8 mouse cellular contexts compared by ENCODE assay signal in the genomic region with DNA sequence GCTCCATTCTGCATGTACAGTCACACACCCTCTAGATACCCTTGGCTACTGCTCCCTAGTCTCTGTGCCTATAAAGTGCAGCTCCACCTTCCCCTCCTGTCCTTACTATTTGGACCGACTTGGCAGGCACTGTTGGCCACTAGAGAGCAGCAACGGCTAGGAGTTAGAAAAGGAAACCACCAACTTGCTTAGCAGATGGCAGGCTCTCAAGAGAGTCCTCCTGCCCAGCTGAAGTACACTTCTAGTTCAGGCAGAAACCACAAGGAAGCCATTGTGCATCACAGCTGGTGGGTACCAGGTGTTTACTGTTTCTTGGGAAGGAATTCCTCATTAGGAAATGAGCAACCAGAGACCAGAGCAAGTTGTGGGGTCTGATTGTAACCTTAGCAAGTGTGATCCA.
DNase-seq lines count a peak whose midpoint lies in the region; ATAC-seq and TF ChIP-seq lines count a peak whose summit lies in the region.

No protein-coding gene starts in this region.

- no peak overlapping the region for H3K4me3 ChIP-seq in kidney, adult 2 months (ENCODE audit: insufficient read depth, low read depth, low read length)
- H3K4me3 ChIP-seq in limb, embryonic 10.5 days, result no peak overlapping the region
- no peak overlapping the region for H3K4me3 ChIP-seq in midbrain, embryonic 16.5 days (ENCODE audit: low read depth, low read length)

- no peak overlapping the region for H3K27ac ChIP-seq in kidney, adult 2 months (ENCODE audit: insufficient read depth, low read depth, low read length)
- peak overlapping the region; percentile 21; the same call in 1 of the 2 replicates for H3K27ac ChIP-seq in limb, embryonic 10.5 days
- H3K27ac ChIP-seq in midbrain, embryonic 16.5 days (ENCODE audit: low read length), result no peak overlapping the region

- peak; percentile 92 for TF ChIP-seq CTCF in kidney, adult 2 months (conservative IDR thresholded peaks at IDR 0.05; ENCODE audit: insufficient read depth, insufficient read length, low read depth, low read length)

- H3K27me3 ChIP-seq in kidney, adult 2 months (replicated peaks; ENCODE audit: control insufficient read depth, insufficient read depth, low read length), result no peaks in the 10 kb centered on the region
- H3K27me3 ChIP-seq in limb, embryonic 10.5 days (ENCODE audit: low read depth, poor library complexity, severe bottlenecking), result no peaks in the 10 kb centered on the region
- H3K27me3 ChIP-seq in midbrain, embryonic 16.5 days (ENCODE audit: control insufficient read depth, insufficient read depth, low read depth, low read length), result no peaks in the 10 kb centered on the region

- WGBS in kidney, adult 2 months, result 0% methylated on average over 2 of the region's 2 CpGs
- 7% methylated on average over 2 of the region's 2 CpGs for WGBS in limb, embryonic 10.5 days
- 0% methylated on average over 2 of the region's 2 CpGs for WGBS in midbrain, embryonic 16.5 days

- no peaks in the 10 kb centered on the region for H3K9me3 ChIP-seq in limb, embryonic 10.5 days (replicated peaks)
- H3K9me3 ChIP-seq in midbrain, embryonic 16.5 days (replicated peaks; ENCODE audit: control insufficient read depth, low read length, poor library complexity, severe bottlenecking), result no peaks in the 10 kb centered on the region

- intact Hi-C loops in gastrocnemius, postnatal 36 days (cut with DNase I), result loop anchor here (5.0 kb wide), 2 partner anchors 62 to 167 kb away; no protein-coding TSS in a partner anchor

- no peaks in the 10 kb centered on the region for H3K36me3 ChIP-seq in kidney, adult 2 months (ENCODE audit: control insufficient read depth, insufficient read depth, low read length)
- H3K36me3 ChIP-seq in limb, embryonic 10.5 days, result no peaks in the 10 kb centered on the region
- H3K36me3 ChIP-seq in midbrain, embryonic 16.5 days (ENCODE audit: control insufficient read depth, insufficient read depth, low read length), result no peaks in the 10 kb centered on the region

- no peaks in the 10 kb centered on the region for H3K4me1 ChIP-seq in kidney, adult 2 months (ENCODE audit: control insufficient read depth, insufficient read depth, low read length)
- peaks cover 15% of the 10 kb centered on the region; the same call in 1 of the 2 replicates for H3K4me1 ChIP-seq in limb, embryonic 10.5 days
- peaks cover 2% of the 10 kb centered on the region; the same call in 1 of the 2 replicates for H3K4me1 ChIP-seq in midbrain, embryonic 16.5 days (ENCODE audit: control insufficient read depth, insufficient read depth, low read length)

- H3K4me2 ChIP-seq in midbrain, embryonic 16.5 days (ENCODE audit: low read length), result no peak overlapping the region

- no peak overlapping the region for H3K9ac ChIP-seq in midbrain, embryonic 16.5 days (ENCODE audit: low read depth, low read length)

- peak; percentile 19 to 35 for DNase-seq in urinary bladder, adult 18-20 months (ENCODE audit: low spot score in 2 of 2)
- DNase-seq in urinary bladder, postnatal 10 days (ENCODE audit: low spot score), result no peak
- peak; percentile 80 for DNase-seq in embryo, embryonic 10.5 days (ENCODE audit: low spot score)
- peak; percentile 54 to 69 for DNase-seq in gastrocnemius, postnatal 36 days
- DNase-seq in kidney, adult 2 months, result peak; percentile 77
- DNase-seq in limb, embryonic 10.5 days (ENCODE audit: low spot score), result peak; percentile 69
- DNase-seq in spleen, postnatal 4 days (ENCODE audit: low spot score in 2 of 2), result peak; percentile 51 to 67

- ATAC-seq in midbrain, embryonic 16.5 days, result peak; percentile 22; the same call in 1 of the 2 replicates

- no peak for TF ChIP-seq POLR2A in kidney, adult 2 months (IDR thresholded peaks at IDR 0.05; ENCODE audit: low read depth, low read length)
